Mouse (Mus musculus) embryonic facial prominence, embryonic 11.5 days (tissue): ENCODE results near the gene Morn2. TPM values are rescaled to one million over a fixed set of nuclear protein-coding genes. Genes with fewer than 3 reads are reported as not detected.

ENCODE experiments used
- ATAC-seq: fragments of 200-750 bp; cut with Nextera tagmentation; replicated peaks from 2 replicates; pipeline ENCODE4 v1.8.0; 2017; ENCODE audit warnings: low read depth; ENCODE audit not compliant: insufficient number of reproducible peaks, low FRiP score, low TSS enrichment
- DNase-seq: peaks from one replicate; pipeline ENCODE4 v3.0.0-alpha.2; 2015; ENCODE audit warnings: low spot score
- H3K27ac ChIP-seq: fragments of 300-500 bp; sonication (generic); replicated peaks from 2 replicates; pipeline ENCODE4 v1.5.1; 2014; ENCODE audit warnings: mild to moderate bottlenecking, low read depth, low read length, control low read depth
- H3K27me3 ChIP-seq: fragments of 300-500 bp; sonication (generic); 2 replicates; pipeline ENCODE4 v1.6.1; 2014; ENCODE audit warnings: mild to moderate bottlenecking, low read length, moderate library complexity, mixed read lengths; ENCODE audit not compliant: control insufficient read depth, insufficient read depth
- H3K36me3 ChIP-seq: fragments of 300-500 bp; sonication (generic); replicated peaks from 2 replicates; pipeline ENCODE4 v1.6.1; 2014; ENCODE audit warnings: low read depth, mild to moderate bottlenecking, low read length, moderate library complexity, mixed read lengths; ENCODE audit not compliant: control insufficient read depth, insufficient read depth
- H3K4me1 ChIP-seq: fragments of 300-500 bp; sonication (generic); 2 replicates; pipeline ENCODE4 v1.6.1; 2014; ENCODE audit warnings: low read length, mixed read lengths; ENCODE audit not compliant: control insufficient read depth, insufficient read depth
- H3K4me2 ChIP-seq: fragments of 300-500 bp; sonication (generic); 2 replicates; pipeline ENCODE4 v1.6.1; 2014; ENCODE audit warnings: low read depth, mild to moderate bottlenecking, control low read depth, low read length, moderate library complexity
- H3K4me3 ChIP-seq: fragments of 300-500 bp; sonication (generic); 2 replicates; pipeline ENCODE4 v1.5.1; 2014; ENCODE audit warnings: low read depth, low read length, control low read depth
- H3K9ac ChIP-seq: fragments of 300-500 bp; sonication (generic); replicated peaks from 2 replicates; pipeline ENCODE4 v1.6.1; 2014; ENCODE audit warnings: mild to moderate bottlenecking, control low read depth, low read length
- H3K9me3 ChIP-seq: fragments of 300-500 bp; sonication (generic); replicated peaks from 2 replicates; pipeline ENCODE4 v1.6.1; 2016; ENCODE audit warnings: mild to moderate bottlenecking, low read length, inconsistent platforms, mixed read lengths; ENCODE audit not compliant: control insufficient read depth
- WGBS: fragments of 180-500 bp; shearing (Covaris S2); extraction: QIAGEN DNeasy Blood & Tissue Kit; methylation state at CpG from one replicate; pipeline ENCODE4 v1.1.7; 2014; 5-methylcytosine and 5-hydroxymethylcytosine counted together
- polyA plus RNA-seq: library from polyadenylated mRNA; unstranded; fragments of >200 nt; fragmentation: Nextera tagmentation; extraction: Ambion mirVana; gene quantifications from 2 replicates; pipeline ENCODE4 v1.2.1, GENCODE M21; 2014

The Morn2 gene
- polyA plus RNA-seq, result 22.4 and 26.1 TPM in 2 replicates

- DNase-seq (peak; percentile 95), ATAC-seq (peak; percentile 98)
- no peaks in the 10 kb centered on the region for H3K27me3 ChIP-seq
- H3K36me3 ChIP-seq, result no peaks in the 10 kb centered on the region
- H3K9ac ChIP-seq, result peak within 1 kb of the TSS; percentile 65
- peak within 1 kb of the TSS; percentile 62 for H3K4me2 ChIP-seq
- H3K4me1 ChIP-seq, result no peaks in the 10 kb centered on the region
- H3K4me3 ChIP-seq, result peak within 1 kb of the TSS; percentile 63
- WGBS, result 1% methylated on average over 35 of the region's 35 CpGs
- H3K27ac ChIP-seq, result peak within 1 kb of the TSS; percentile 53
- H3K9me3 ChIP-seq, result no peaks in the 10 kb centered on the region
Measured at GRCm38 (mm10) chr17:80290074-80290657, at the start of gene Morn2, which contains the start of gene Dhx57. TSS of gene Morn2 (plus strand) at chr17:80290203. TSS of gene Dhx57 (minus strand) at chr17:80290476.

- Histone ChIP-seq H3K4me2 (no peak overlapping the region), H3K9me3 (no peaks in the 10 kb centered on the region), H3K4me1 (no peaks in the 10 kb centered on the region), H3K4me3 (no peak overlapping the region), H3K36me3 (peaks cover 9% of the 10 kb centered on the region; the same call in 1 of the 2 replicates), H3K9ac (no peak overlapping the region), H3K27me3 (no peaks in the 10 kb centered on the region), H3K27ac (no peak overlapping the region)
- WGBS, result 89% methylated on average over 9 of the region's 9 CpGs
- ATAC-seq, result no peak
- DNase-seq, result no peak
Measured at GRCm38 (mm10) chr17:80241594-80241993, 48.4 kb upstream of the Morn2 start.

GRCm38 (mm10) chr17:80243116-80243515 is 46.9 kb upstream of the Morn2 start:
- Histone ChIP-seq H3K9me3 (no peaks in the 10 kb centered on the region), H3K4me2 (no peak overlapping the region), H3K27ac (no peak overlapping the region), H3K27me3 (no peaks in the 10 kb centered on the region), H3K4me3 (no peak overlapping the region), H3K36me3 (peaks cover 9% of the 10 kb centered on the region), H3K4me1 (no peaks in the 10 kb centered on the region), H3K9ac (no peak overlapping the region)
- no peak for DNase-seq
- no peak for ATAC-seq
- WGBS, result 77% methylated on average over 13 of the region's 13 CpGs

GRCm38 (mm10) chr17:80252757-80253525 is 37.1 kb upstream of the Morn2 start:
- DNase-seq, result no peak
- no peak overlapping the region for H3K4me2 ChIP-seq
- no peak for ATAC-seq
- no peak overlapping the region for H3K27ac ChIP-seq
- H3K4me1 ChIP-seq, result no peaks in the 10 kb centered on the region
- no peak overlapping the region for H3K4me3 ChIP-seq
- H3K9me3 ChIP-seq, result no peaks in the 10 kb centered on the region
- no peak overlapping the region for H3K9ac ChIP-seq
- WGBS, result 86% methylated on average over 13 of the region's 13 CpGs
- H3K27me3 ChIP-seq, result no peaks in the 10 kb centered on the region
- peaks cover 13% of the 10 kb centered on the region for H3K36me3 ChIP-seq

- H3K4me3 ChIP-seq, result no peak overlapping the region
- H3K4me2 ChIP-seq, result no peak overlapping the region
- DNase-seq (no peak), ATAC-seq (no peak)
- no peaks in the 10 kb centered on the region for H3K9me3 ChIP-seq
- no peak overlapping the region for H3K9ac ChIP-seq
- no peak overlapping the region for H3K27ac ChIP-seq
- peaks cover 15% of the 10 kb centered on the region for H3K36me3 ChIP-seq
- 91% methylated on average over 5 of the region's 5 CpGs for WGBS
- H3K27me3 ChIP-seq, result no peaks in the 10 kb centered on the region
- no peaks in the 10 kb centered on the region for H3K4me1 ChIP-seq
Measured at GRCm38 (mm10) chr17:80254421-80254820, 35.6 kb upstream of the Morn2 start.

GRCm38 (mm10) chr17:80255208-80255607 is 34.8 kb upstream of the Morn2 start:
- DNase-seq (peak; percentile 46), ATAC-seq (no peak)
- WGBS, result 62% methylated on average over 13 of the region's 13 CpGs

GRCm38 (mm10) chr17:80267065-80267464 is 22.9 kb upstream of the Morn2 start:
- Histone ChIP-seq H3K9me3 (no peaks in the 10 kb centered on the region), H3K27me3 (no peaks in the 10 kb centered on the region), H3K4me1 (no peaks in the 10 kb centered on the region), H3K4me2 (no peak overlapping the region), H3K36me3 (peaks cover 13% of the 10 kb centered on the region), H3K4me3 (no peak overlapping the region), H3K27ac (no peak overlapping the region), H3K9ac (no peak overlapping the region)
- no peak for DNase-seq
- 87% methylated on average over 4 of the region's 4 CpGs for WGBS
- ATAC-seq, result no peak

More at GRCm38 (mm10) chr17:80255208-80255607, 34.8 kb upstream of the Morn2 start:
- peaks cover 15% of the 10 kb centered on the region for H3K36me3 ChIP-seq
- H3K4me1 ChIP-seq, result no peaks in the 10 kb centered on the region
- H3K9ac ChIP-seq, result no peak overlapping the region
- H3K4me3 ChIP-seq, result no peak overlapping the region
- no peaks in the 10 kb centered on the region for H3K27me3 ChIP-seq
- no peak overlapping the region for H3K4me2 ChIP-seq
- no peaks in the 10 kb centered on the region for H3K9me3 ChIP-seq
- no peak overlapping the region for H3K27ac ChIP-seq

GRCm38 (mm10) chr17:80268151-80268550 is 21.9 kb upstream of the Morn2 start:
- H3K9ac ChIP-seq, result no peak overlapping the region
- no peak for DNase-seq
- peaks cover 13% of the 10 kb centered on the region for H3K36me3 ChIP-seq
- H3K4me2 ChIP-seq, result no peak overlapping the region
- H3K27me3 ChIP-seq, result no peaks in the 10 kb centered on the region
- H3K4me3 ChIP-seq, result no peak overlapping the region
- no peak for ATAC-seq
- H3K27ac ChIP-seq, result no peak overlapping the region
- WGBS, result 91% methylated on average over 3 of the region's 3 CpGs
- no peaks in the 10 kb centered on the region for H3K9me3 ChIP-seq
- no peaks in the 10 kb centered on the region for H3K4me1 ChIP-seq
